Mouse (Mus musculus) forebrain, embryonic 12.5 days (tissue): ENCODE data around the gene Arid3b. TPM values are rescaled to one million over a fixed set of nuclear protein-coding genes. Genes with fewer than 3 reads are reported as not detected.
"Not testable (repeated sequence)": the region's sequence is repeated elsewhere in the genome, so short reads cannot be mapped to it uniquely, and the experiment has no call there.

ENCODE experiments used
- ATAC-seq: fragments of 200-750 bp; cut with Nextera tagmentation; 2 replicates; pipeline ENCODE4 v1.8.0; 2017; ENCODE audit warnings: moderate TSS enrichment; ENCODE audit not compliant: low FRiP score
- H3K27ac ChIP-seq: fragments of 300-500 bp; sonication (generic); 2 replicates; pipeline ENCODE4 v1.5.1; 2016; ENCODE audit warnings: mild to moderate bottlenecking
- H3K27me3 ChIP-seq: fragments of 300-500 bp; sonication (generic); 2 replicates; pipeline ENCODE4 v1.6.1; 2016; ENCODE audit warnings: mild to moderate bottlenecking
- H3K36me3 ChIP-seq: fragments of 300-500 bp; sonication (generic); replicated peaks from 2 replicates; pipeline ENCODE4 v1.6.1; 2016; ENCODE audit warnings: mild to moderate bottlenecking
- H3K4me1 ChIP-seq: fragments of 300-500 bp; sonication (generic); 2 replicates; pipeline ENCODE4 v1.6.1; 2016
- H3K4me2 ChIP-seq: fragments of 300-500 bp; sonication (generic); 2 replicates; pipeline ENCODE4 v1.6.1; 2016; ENCODE audit warnings: mild to moderate bottlenecking, moderate library complexity
- H3K4me3 ChIP-seq: fragments of 300-500 bp; sonication (generic); replicated peaks from 2 replicates; pipeline ENCODE4 v1.5.1; 2016; ENCODE audit warnings: mild to moderate bottlenecking
- H3K9ac ChIP-seq: fragments of 300-500 bp; sonication (generic); 2 replicates; pipeline ENCODE4 v1.6.1; 2016; ENCODE audit warnings: mild to moderate bottlenecking
- H3K9me3 ChIP-seq: fragments of 300-500 bp; sonication (generic); 2 replicates; pipeline ENCODE4 v1.6.1; 2016
- WGBS: fragments of 180-500 bp; shearing (Covaris S2); methylation state at CpG from one replicate; pipeline ENCODE4 v1.1.7; 2016; 5-methylcytosine and 5-hydroxymethylcytosine counted together
- polyA plus RNA-seq: library from polyadenylated mRNA; unstranded; fragments of >200 nt; fragmentation: Nextera tagmentation; extraction: Ambion mirVana; gene quantifications from 2 replicates; pipeline ENCODE4 v1.2.1, GENCODE M21; 2016

The Arid3b gene
- polyA plus RNA-seq = 20.3 and 20.6 TPM in 2 replicates

- Histone ChIP-seq H3K27ac (peak within 1 kb of the TSS; percentile 85), H3K4me3 (peak within 1 kb of the TSS; percentile 80), H3K9me3 (no peaks in the 10 kb centered on the region), H3K4me1 (peaks cover 44% of the 10 kb centered on the region), H3K36me3 (peaks cover 7% of the 10 kb centered on the region; the same call in 1 of the 2 replicates), H3K27me3 (peaks cover 13% of the 10 kb centered on the region), H3K4me2 (peak within 1 kb of the TSS; percentile 68), H3K9ac (peak within 1 kb of the TSS; percentile 82)
- under 1% methylated on average over 39 of the region's 45 CpGs for WGBS
- peak; percentile 99 for ATAC-seq
These were observed at the start of gene Arid3b for GRCm38 (mm10) chr9:57836581-57837170. Arid3b (minus strand) TSS chr9:57836793.

- Histone ChIP-seq H3K4me3 (no peak overlapping the region), H3K4me2 (no peak overlapping the region), H3K36me3 (no peaks in the 10 kb centered on the region), H3K9me3 (no peaks in the 10 kb centered on the region), H3K27ac (no peak overlapping the region), H3K27me3 (no peaks in the 10 kb centered on the region), H3K9ac (no peak overlapping the region), H3K4me1 (peaks cover 3% of the 10 kb centered on the region; the same call in 1 of the 2 replicates)
- ATAC-seq = no peak
- WGBS = 47% methylated on average over 1 of the region's 1 CpGs
These were observed 46.8 kb upstream of the Arid3b start for GRCm38 (mm10) chr9:57883413-57883812.

GRCm38 (mm10) chr9:57881781-57882180 lies 45.2 kb upstream of the Arid3b start:
- not testable (repeated sequence) for ATAC-seq, H3K4me2 ChIP-seq, H3K9ac ChIP-seq, H3K9me3 ChIP-seq, H3K36me3 ChIP-seq, H3K4me3 ChIP-seq, H3K27ac ChIP-seq, H3K27me3 ChIP-seq, H3K4me1 ChIP-seq
- 81% methylated on average over 2 of the region's 2 CpGs for WGBS

GRCm38 (mm10) chr9:57880278-57880677 lies 43.7 kb upstream of the Arid3b start:
- H3K9me3 ChIP-seq = no peaks in the 10 kb centered on the region
- WGBS = 12% methylated on average over 4 of the region's 4 CpGs
- ATAC-seq = no peak
- H3K4me3 ChIP-seq = no peak overlapping the region
- no peaks in the 10 kb centered on the region for H3K36me3 ChIP-seq
- H3K27ac ChIP-seq = no peak overlapping the region
- H3K4me1 ChIP-seq = peaks cover 3% of the 10 kb centered on the region; the same call in 1 of the 2 replicates
- H3K9ac ChIP-seq = no peak overlapping the region
- no peaks in the 10 kb centered on the region for H3K27me3 ChIP-seq
- H3K4me2 ChIP-seq = no peak overlapping the region

- Histone ChIP-seq H3K4me1 (peaks cover 3% of the 10 kb centered on the region; the same call in 1 of the 2 replicates), H3K27me3 (no peaks in the 10 kb centered on the region), H3K36me3 (no peaks in the 10 kb centered on the region), H3K9ac (no peak overlapping the region), H3K4me2 (no peak overlapping the region), H3K4me3 (no peak overlapping the region), H3K9me3 (no peaks in the 10 kb centered on the region), H3K27ac (no peak overlapping the region)
- no peak for ATAC-seq
- WGBS = 66% methylated on average over 3 of the region's 3 CpGs
These were observed 42.6 kb upstream of the Arid3b start for GRCm38 (mm10) chr9:57879213-57879612.

- Histone ChIP-seq H3K36me3 (no peaks in the 10 kb centered on the region), H3K9me3 (no peaks in the 10 kb centered on the region), H3K27me3 (0 out of 2 replicates have a peak, but pooled peaks cover 4% of the 10 kb centered on the region), H3K4me1 (no peaks in the 10 kb centered on the region), H3K9ac (no peak overlapping the region), H3K4me2 (no peak overlapping the region), H3K27ac (no peak overlapping the region), H3K4me3 (no peak overlapping the region)
- no peak for ATAC-seq
- WGBS = 74% methylated on average over 3 of the region's 3 CpGs
These were observed 38.4 kb upstream of the Arid3b start for GRCm38 (mm10) chr9:57874994-57875393.

GRCm38 (mm10) chr9:57874134-57874533 lies 37.5 kb upstream of the Arid3b start:
- no peak for ATAC-seq
- Histone ChIP-seq H3K27me3 (0 out of 2 replicates have a peak, but pooled peaks cover 4% of the 10 kb centered on the region), H3K4me2 (no peak overlapping the region), H3K36me3 (no peaks in the 10 kb centered on the region), H3K9ac (no peak overlapping the region), H3K4me1 (no peaks in the 10 kb centered on the region), H3K27ac (no peak overlapping the region), H3K9me3 (no peaks in the 10 kb centered on the region), H3K4me3 (no peak overlapping the region)
- WGBS = 87% methylated on average over 4 of the region's 5 CpGs

- no peak overlapping the region for H3K4me2 ChIP-seq
- WGBS = 51% methylated on average over 2 of the region's 2 CpGs
- H3K9ac ChIP-seq = no peak overlapping the region
- no peaks in the 10 kb centered on the region for H3K36me3 ChIP-seq
- no peak overlapping the region for H3K4me3 ChIP-seq
- ATAC-seq = no peak
- no peaks in the 10 kb centered on the region for H3K4me1 ChIP-seq
- no peak overlapping the region for H3K27ac ChIP-seq
- 0 out of 2 replicates have a peak, but pooled peaks cover 10% of the 10 kb centered on the region for H3K27me3 ChIP-seq
- no peaks in the 10 kb centered on the region for H3K9me3 ChIP-seq
These were observed 33.8 kb upstream of the Arid3b start for GRCm38 (mm10) chr9:57870273-57870816.

- 0 out of 2 replicates have a peak, but pooled peaks cover 10% of the 10 kb centered on the region for H3K27me3 ChIP-seq
- no peak overlapping the region for H3K4me2 ChIP-seq
- no peaks in the 10 kb centered on the region for H3K36me3 ChIP-seq
- H3K9me3 ChIP-seq = no peaks in the 10 kb centered on the region
- no peak overlapping the region for H3K27ac ChIP-seq
- no peak overlapping the region for H3K9ac ChIP-seq
- H3K4me1 ChIP-seq = no peaks in the 10 kb centered on the region
- WGBS = 86% methylated on average over 6 of the region's 6 CpGs
- H3K4me3 ChIP-seq = no peak overlapping the region
- no peak for ATAC-seq
These were observed 32.2 kb upstream of the Arid3b start for GRCm38 (mm10) chr9:57868767-57869166.

- no peaks in the 10 kb centered on the region for H3K9me3 ChIP-seq
- H3K36me3 ChIP-seq = no peaks in the 10 kb centered on the region
- H3K4me2 ChIP-seq = no peak overlapping the region
- no peak overlapping the region for H3K9ac ChIP-seq
- no peak overlapping the region for H3K27ac ChIP-seq
- ATAC-seq = no peak
- 0 out of 2 replicates have a peak, but pooled peaks cover 10% of the 10 kb centered on the region for H3K27me3 ChIP-seq
- H3K4me1 ChIP-seq = no peaks in the 10 kb centered on the region
- no peak overlapping the region for H3K4me3 ChIP-seq
- 88% methylated on average over 5 of the region's 5 CpGs for WGBS
These were observed 31.3 kb upstream of the Arid3b start for GRCm38 (mm10) chr9:57867880-57868279.

- no peak overlapping the region for H3K4me2 ChIP-seq
These were observed 30.6 kb upstream of the Arid3b start for GRCm38 (mm10) chr9:57867236-57867635.

GRCm38 (mm10) chr9:57866530-57866929 lies 29.9 kb upstream of the Arid3b start:
- H3K4me2 ChIP-seq = no peak overlapping the region

More at GRCm38 (mm10) chr9:57867236-57867635, 30.6 kb upstream of the Arid3b start:
- H3K36me3 ChIP-seq = no peaks in the 10 kb centered on the region
- no peak overlapping the region for H3K9ac ChIP-seq
- WGBS = 94% methylated on average over 4 of the region's 4 CpGs
- peaks cover 1% of the 10 kb centered on the region; the same call in 1 of the 2 replicates for H3K4me1 ChIP-seq
- no peaks in the 10 kb centered on the region for H3K9me3 ChIP-seq
- no peak overlapping the region for H3K27ac ChIP-seq
- ATAC-seq = no peak
- H3K27me3 ChIP-seq = 0 out of 2 replicates have a peak, but pooled peaks cover 10% of the 10 kb centered on the region
- H3K4me3 ChIP-seq = no peak overlapping the region

GRCm38 (mm10) chr9:57864336-57864735 lies 27.7 kb upstream of the Arid3b start:
- Histone ChIP-seq H3K4me1 (peaks cover 10% of the 10 kb centered on the region; the same call in 1 of the 2 replicates), H3K9ac (no peak overlapping the region), H3K4me2 (no peak overlapping the region), H3K9me3 (no peaks in the 10 kb centered on the region), H3K4me3 (no peak overlapping the region), H3K36me3 (no peaks in the 10 kb centered on the region), H3K27ac (no peak overlapping the region), H3K27me3 (peaks cover 6% of the 10 kb centered on the region; the same call in 1 of the 2 replicates)
- ATAC-seq = no peak

More at GRCm38 (mm10) chr9:57866530-57866929, 29.9 kb upstream of the Arid3b start:
- ATAC-seq = no peak
- 90% methylated on average over 7 of the region's 7 CpGs for WGBS
- Histone ChIP-seq H3K4me1 (peaks cover 8% of the 10 kb centered on the region; the same call in 1 of the 2 replicates), H3K27ac (no peak overlapping the region), H3K36me3 (no peaks in the 10 kb centered on the region), H3K4me3 (no peak overlapping the region), H3K9me3 (no peaks in the 10 kb centered on the region), H3K9ac (no peak overlapping the region), H3K27me3 (0 out of 2 replicates have a peak, but pooled peaks cover 10% of the 10 kb centered on the region)
